Mouse (Mus musculus): ENCODE data around the gene Atp5g2. TPM values are rescaled to one million over a fixed set of nuclear protein-coding genes. Genes with fewer than 3 reads are reported as not detected.

Atp5g2 gene
- polyA plus RNA-seq (2017; shearing (Covaris generic)): 22.4 TPM

GRCm38 (mm10) chr15:102672215-102673071, at the start of gene Atp5g2:
TSS of gene Atp5g2 (minus strand) at chr15:102672352.

DNA sequence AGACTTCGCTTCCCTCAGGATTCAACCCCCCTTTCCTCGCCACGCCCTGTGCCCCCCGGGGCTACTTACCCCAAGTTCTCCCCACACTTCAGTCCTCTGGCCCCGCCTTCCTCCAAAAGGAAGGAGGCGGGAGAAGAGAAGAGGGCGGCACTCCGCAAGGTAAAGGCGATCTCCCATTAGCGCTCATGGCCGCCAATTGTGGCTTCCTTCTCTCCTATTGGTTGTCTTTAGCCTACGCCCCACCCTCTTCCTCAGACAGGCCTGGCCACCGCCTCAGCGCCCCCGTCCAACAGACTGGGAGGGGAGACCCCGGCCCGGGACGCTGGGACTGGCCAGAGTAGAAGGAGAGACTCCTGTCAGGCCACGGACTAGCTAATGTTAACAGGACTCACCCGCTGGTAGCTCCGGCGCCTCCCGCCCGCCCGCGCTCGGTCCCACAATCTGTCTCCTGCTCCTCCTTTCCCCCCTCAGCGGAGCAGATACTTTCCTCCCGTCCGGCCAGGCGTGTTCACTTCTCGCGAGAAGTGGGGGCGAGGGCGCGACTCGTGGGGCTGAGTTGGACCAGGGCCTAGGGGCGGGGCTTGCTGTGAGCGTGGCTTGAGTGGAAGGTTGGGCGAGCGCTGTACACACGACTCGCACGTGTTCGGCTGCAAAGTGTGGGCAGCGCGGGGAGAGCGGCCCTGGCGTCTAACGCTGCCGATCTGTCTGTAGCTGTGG, 47.0 kb downstream of the Atp5g2 start, which contains the start of the genes Gm28047 and Atf7:
Gene Gm28047, minus strand, starts transcription at position 98 of the 717 bp plus-strand sequence.
Gene Atf7, minus strand, starts transcription at position 495 of the 717 bp plus-strand sequence.

Other genes starting within 250 kb of the Atp5g2 start
- not detected for gene Amhr2, start 227.0 kb downstream of the Atp5g2 start, polyA plus RNA-seq (2017; shearing (Covaris generic))
- gene Prr13, start 213.3 kb downstream of the Atp5g2 start, polyA plus RNA-seq (2017; shearing (Covaris generic)): 748 TPM
- gene Pcbp2, start 201.8 kb downstream of the Atp5g2 start, polyA plus RNA-seq (2017; shearing (Covaris generic)): 119 TPM
- gene Gm10337, start 168.6 kb downstream of the Atp5g2 start, polyA plus RNA-seq (2017; shearing (Covaris generic)): not detected
- 11.1 TPM for gene Map3k12, start 155.3 kb downstream of the Atp5g2 start, polyA plus RNA-seq (2017; shearing (Covaris generic))
- gene Tarbp2, start 154.2 kb downstream of the Atp5g2 start, polyA plus RNA-seq (2017; shearing (Covaris generic)): 55.5 TPM
- 4.6 TPM for gene Npff, start 147.4 kb downstream of the Atp5g2 start, polyA plus RNA-seq (2017; shearing (Covaris generic))
- gene Gm28047, start 47.3 kb downstream of the Atp5g2 start, polyA plus RNA-seq (2017; shearing (Covaris generic)): not detected
- 46.8 TPM for gene Atf7, start 46.9 kb downstream of the Atp5g2 start, polyA plus RNA-seq (2017; shearing (Covaris generic))
- 51.9 TPM for gene Calcoco1, start 49.8 kb upstream of the Atp5g2 start, polyA plus RNA-seq (2017; shearing (Covaris generic))
- gene Hoxc13, start 248.8 kb upstream of the Atp5g2 start, polyA plus RNA-seq (2017; shearing (Covaris generic)): not detected

Data from activated CD4-positive, CD25-positive, alpha-beta regulatory T cell, adult 9 weeks (primary cell).